Mouse (Mus musculus): ENCODE measurements at regions not wholly inside any gene's neighbourhood (a gene's known extent, or its start where the extent isn't known, plus 50 kb on each side); places are given as distances from the start of the nearest gene placed in this dataset.
"Not testable (repeated sequence)": the region's sequence is repeated elsewhere in the genome, so short reads cannot be mapped to it uniquely, and the experiment has no call there.

GRCm38 (mm10) chr14:71554324-71554723, 937.3 kb downstream of the Gm9195 start:
- not testable (repeated sequence) for H3K9me3 ChIP-seq (replicated peaks; ENCODE audit: control insufficient read depth, low read length, poor library complexity, severe bottlenecking); H3K4me3 ChIP-seq (ENCODE audit: low read depth, low read length); H3K27me3 ChIP-seq (ENCODE audit: control insufficient read depth, insufficient read depth, low read depth, low read length); ATAC-seq; H3K9ac ChIP-seq (ENCODE audit: low read depth, low read length); H3K4me1 ChIP-seq (ENCODE audit: control insufficient read depth, insufficient read depth, low read length); H3K27ac ChIP-seq (ENCODE audit: low read length); H3K4me2 ChIP-seq (ENCODE audit: low read length); H3K36me3 ChIP-seq (ENCODE audit: control insufficient read depth, insufficient read depth, low read length)
- WGBS: 89% methylated on average over 2 of the region's 3 CpGs

- no peak for ATAC-seq
- Histone ChIP-seq H3K9me3 (replicated peaks; ENCODE audit: control insufficient read depth, low read length, poor library complexity, severe bottlenecking) (no peaks in the 10 kb centered on the region), H3K4me1 (ENCODE audit: control insufficient read depth, insufficient read depth, low read length) (no peaks in the 10 kb centered on the region), H3K27me3 (ENCODE audit: control insufficient read depth, insufficient read depth, low read depth, low read length) (no peaks in the 10 kb centered on the region), H3K4me3 (ENCODE audit: low read depth, low read length) (no peak overlapping the region), H3K9ac (ENCODE audit: low read depth, low read length) (no peak overlapping the region), H3K27ac (ENCODE audit: low read length) (no peak overlapping the region), H3K4me2 (ENCODE audit: low read length) (no peak overlapping the region), H3K36me3 (ENCODE audit: control insufficient read depth, insufficient read depth, low read length) (no peaks in the 10 kb centered on the region)
- WGBS: 91% methylated on average over 3 of the region's 3 CpGs
Observed at GRCm38 (mm10) chr14:71543580-71543979, 943.9 kb upstream of the Fam160b2 start.

DNA sequence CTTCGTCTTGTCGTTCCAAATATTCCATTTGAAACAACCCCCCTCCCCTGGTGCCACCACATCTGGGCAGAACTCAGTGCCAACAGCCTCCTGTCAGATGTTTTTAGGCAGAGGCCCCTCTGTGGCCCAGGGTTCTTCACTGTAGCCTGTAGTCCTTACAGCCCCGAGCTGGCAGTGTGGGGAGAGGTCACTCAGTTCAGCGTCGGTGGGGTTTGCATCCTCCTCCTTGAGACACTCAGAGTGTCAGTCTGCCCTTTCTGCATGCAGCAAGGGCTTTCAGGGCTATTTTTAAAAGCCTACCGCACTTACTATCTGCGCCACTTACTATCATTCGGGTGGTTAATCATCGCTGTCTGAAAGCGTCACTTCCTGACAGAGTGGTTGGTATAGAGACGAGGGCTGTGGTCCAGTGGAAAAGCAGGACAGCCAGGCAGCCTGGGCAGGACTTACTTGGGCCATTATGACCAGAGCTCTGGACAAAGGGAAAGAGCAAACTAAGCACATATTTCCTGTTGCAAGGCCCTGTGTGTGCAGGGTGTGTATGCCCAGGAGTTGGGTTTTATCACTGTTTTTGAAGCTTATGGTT, 932.5 kb upstream of the Fam160b2 start:
- ATAC-seq: no peak
- no peaks in the 10 kb centered on the region for H3K9me3 ChIP-seq (replicated peaks; ENCODE audit: control insufficient read depth, low read length, poor library complexity, severe bottlenecking)
- no peaks in the 10 kb centered on the region for H3K36me3 ChIP-seq (ENCODE audit: control insufficient read depth, insufficient read depth, low read length)
- H3K4me3 ChIP-seq (ENCODE audit: low read depth, low read length): no peak overlapping the region
- WGBS: 75% methylated on average over 11 of the region's 11 CpGs
- no peak overlapping the region for H3K9ac ChIP-seq (ENCODE audit: low read depth, low read length)
- no peaks in the 10 kb centered on the region for H3K27me3 ChIP-seq (ENCODE audit: control insufficient read depth, insufficient read depth, low read depth, low read length)
- no peak overlapping the region for H3K4me2 ChIP-seq (ENCODE audit: low read length)
- H3K27ac ChIP-seq (ENCODE audit: low read length): no peak overlapping the region
- H3K4me1 ChIP-seq (ENCODE audit: control insufficient read depth, insufficient read depth, low read length): no peaks in the 10 kb centered on the region

DNA sequence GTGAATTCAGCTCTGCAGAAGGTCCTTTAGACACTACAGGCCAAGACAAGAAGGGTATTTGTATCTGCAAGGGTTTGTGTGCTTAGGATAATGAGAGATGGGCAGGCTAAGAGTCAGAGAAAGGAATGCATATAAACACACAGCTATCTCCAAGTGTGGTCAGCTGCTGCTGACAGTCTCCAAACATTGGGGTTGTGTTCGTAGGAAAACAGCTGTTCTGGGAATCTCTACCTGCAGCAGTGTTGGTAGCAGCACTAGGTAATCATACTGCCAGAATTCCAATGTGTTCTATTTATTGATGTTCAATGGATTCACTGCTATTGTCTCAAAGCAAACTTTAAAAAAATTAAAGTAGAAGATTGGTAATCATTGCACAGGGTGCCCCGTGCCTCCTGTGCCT, 931.7 kb upstream of the Fam160b2 start:
- Histone ChIP-seq H3K9me3 (replicated peaks; ENCODE audit: control insufficient read depth, low read length, poor library complexity, severe bottlenecking) (no peaks in the 10 kb centered on the region), H3K4me3 (ENCODE audit: low read depth, low read length) (no peak overlapping the region), H3K9ac (ENCODE audit: low read depth, low read length) (no peak overlapping the region), H3K4me1 (ENCODE audit: control insufficient read depth, insufficient read depth, low read length) (no peaks in the 10 kb centered on the region), H3K4me2 (ENCODE audit: low read length) (no peak overlapping the region), H3K27me3 (ENCODE audit: control insufficient read depth, insufficient read depth, low read depth, low read length) (no peaks in the 10 kb centered on the region), H3K36me3 (ENCODE audit: control insufficient read depth, insufficient read depth, low read length) (no peaks in the 10 kb centered on the region), H3K27ac (ENCODE audit: low read length) (no peak overlapping the region)
- 71% methylated on average over 2 of the region's 2 CpGs for WGBS
- ATAC-seq: no peak

DNA sequence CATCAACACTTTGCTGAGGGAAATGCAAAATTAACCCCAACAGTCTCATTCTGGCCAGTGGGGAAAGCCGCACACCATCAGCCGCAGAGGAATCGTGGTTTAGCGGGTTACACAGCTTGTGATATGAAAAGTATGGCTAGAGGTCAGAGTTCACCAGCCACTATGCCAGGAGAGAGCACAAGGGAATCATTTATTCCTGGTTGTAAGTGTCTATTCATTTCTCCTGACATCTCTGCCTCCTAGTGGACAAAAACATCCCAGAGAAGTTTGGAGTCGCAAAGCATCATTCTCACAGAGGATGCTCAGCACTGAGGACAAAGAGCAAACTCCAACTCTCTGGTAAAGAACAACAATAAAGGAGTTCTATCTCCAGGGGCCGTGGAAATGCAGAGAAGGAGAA, 930.8 kb upstream of the Fam160b2 start:
- WGBS: 76% methylated on average over 6 of the region's 6 CpGs
- Histone ChIP-seq H3K27ac (ENCODE audit: low read length) (no peak overlapping the region), H3K4me2 (ENCODE audit: low read length) (no peak overlapping the region), H3K4me3 (ENCODE audit: low read depth, low read length) (no peak overlapping the region), H3K9ac (ENCODE audit: low read depth, low read length) (no peak overlapping the region), H3K4me1 (ENCODE audit: control insufficient read depth, insufficient read depth, low read length) (no peaks in the 10 kb centered on the region), H3K27me3 (ENCODE audit: control insufficient read depth, insufficient read depth, low read depth, low read length) (no peaks in the 10 kb centered on the region), H3K36me3 (ENCODE audit: control insufficient read depth, insufficient read depth, low read length) (no peaks in the 10 kb centered on the region), H3K9me3 (replicated peaks; ENCODE audit: control insufficient read depth, low read length, poor library complexity, severe bottlenecking) (no peaks in the 10 kb centered on the region)
- ATAC-seq: no peak

GRCm38 (mm10) chr14:71518541-71518940, 918.9 kb upstream of the Fam160b2 start:
- H3K4me1 ChIP-seq (ENCODE audit: control insufficient read depth, insufficient read depth, low read length): no peaks in the 10 kb centered on the region
- no peak for ATAC-seq
- 53% methylated on average over 2 of the region's 2 CpGs for WGBS
- H3K27ac ChIP-seq (ENCODE audit: low read length): no peak overlapping the region
- no peaks in the 10 kb centered on the region for H3K27me3 ChIP-seq (ENCODE audit: control insufficient read depth, insufficient read depth, low read depth, low read length)
- no peaks in the 10 kb centered on the region for H3K36me3 ChIP-seq (ENCODE audit: control insufficient read depth, insufficient read depth, low read length)
- H3K4me3 ChIP-seq (ENCODE audit: low read depth, low read length): no peak overlapping the region
- no peaks in the 10 kb centered on the region for H3K9me3 ChIP-seq (replicated peaks; ENCODE audit: control insufficient read depth, low read length, poor library complexity, severe bottlenecking)
- no peak overlapping the region for H3K9ac ChIP-seq (ENCODE audit: low read depth, low read length)
- no peak overlapping the region for H3K4me2 ChIP-seq (ENCODE audit: low read length)

GRCm38 (mm10) chr14:71500851-71501250, 901.2 kb upstream of the Fam160b2 start:
- ATAC-seq: no peak
- 65% methylated on average over 1 of the region's 1 CpGs for WGBS
- no peak overlapping the region for H3K27ac ChIP-seq (ENCODE audit: low read length)
- H3K9me3 ChIP-seq (replicated peaks; ENCODE audit: control insufficient read depth, low read length, poor library complexity, severe bottlenecking): no peaks in the 10 kb centered on the region
- no peaks in the 10 kb centered on the region for H3K27me3 ChIP-seq (ENCODE audit: control insufficient read depth, insufficient read depth, low read depth, low read length)
- no peak overlapping the region for H3K4me3 ChIP-seq (ENCODE audit: low read depth, low read length)
- H3K9ac ChIP-seq (ENCODE audit: low read depth, low read length): no peak overlapping the region
- no peaks in the 10 kb centered on the region for H3K36me3 ChIP-seq (ENCODE audit: control insufficient read depth, insufficient read depth, low read length)
- H3K4me1 ChIP-seq (ENCODE audit: control insufficient read depth, insufficient read depth, low read length): no peaks in the 10 kb centered on the region
- no peak overlapping the region for H3K4me2 ChIP-seq (ENCODE audit: low read length)

GRCm38 (mm10) chr14:71491201-71491600, 891.6 kb upstream of the Fam160b2 start:
- H3K27me3 ChIP-seq (ENCODE audit: control insufficient read depth, insufficient read depth, low read depth, low read length): no peaks in the 10 kb centered on the region
- no peaks in the 10 kb centered on the region for H3K36me3 ChIP-seq (ENCODE audit: control insufficient read depth, insufficient read depth, low read length)
- no peak for ATAC-seq
- no peak overlapping the region for H3K9ac ChIP-seq (ENCODE audit: low read depth, low read length)
- H3K9me3 ChIP-seq (replicated peaks; ENCODE audit: control insufficient read depth, low read length, poor library complexity, severe bottlenecking): no peaks in the 10 kb centered on the region
- no peak overlapping the region for H3K4me2 ChIP-seq (ENCODE audit: low read length)
- no peak overlapping the region for H3K27ac ChIP-seq (ENCODE audit: low read length)
- H3K4me1 ChIP-seq (ENCODE audit: control insufficient read depth, insufficient read depth, low read length): no peaks in the 10 kb centered on the region
- 86% methylated on average over 7 of the region's 7 CpGs for WGBS
- H3K4me3 ChIP-seq (ENCODE audit: low read depth, low read length): no peak overlapping the region

DNA sequence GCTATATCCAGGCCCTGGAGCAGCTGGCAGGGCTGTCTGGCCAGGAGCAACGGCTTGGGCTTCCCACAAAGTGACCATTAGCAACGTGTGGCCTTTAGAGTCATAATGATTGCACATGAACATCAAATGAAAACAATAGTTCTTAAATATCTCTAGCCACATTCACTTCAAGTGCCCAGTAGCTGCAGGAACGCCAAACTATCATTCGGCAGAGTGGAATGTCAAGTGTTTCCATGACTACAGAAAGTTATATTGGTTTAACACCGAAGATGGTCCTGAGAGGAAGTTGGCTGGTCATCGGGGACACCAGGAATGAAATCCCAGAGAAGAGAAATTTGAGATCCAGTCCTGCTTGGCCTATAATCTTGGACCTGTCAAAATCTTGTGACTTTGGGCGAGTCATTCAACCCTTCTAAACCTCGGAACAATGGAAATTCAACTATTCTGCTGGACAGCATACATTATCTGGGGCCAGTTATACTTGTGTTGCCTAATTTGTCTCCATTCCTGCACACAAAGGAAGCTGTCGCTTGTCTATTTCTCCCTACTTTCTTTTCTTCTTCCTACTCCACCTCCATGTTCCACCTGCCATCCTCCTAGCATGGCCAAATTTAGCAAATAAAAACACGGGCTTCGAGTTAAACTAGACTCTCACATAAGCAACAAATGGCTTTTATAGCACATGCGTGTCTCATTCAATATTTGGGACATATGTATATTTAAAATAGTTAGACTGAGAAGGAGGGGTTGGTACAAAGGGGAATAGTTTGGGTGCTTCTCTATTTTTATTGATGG, 886.7 kb upstream of the Fam160b2 start:
- Histone ChIP-seq H3K9ac (ENCODE audit: low read depth, low read length) (no peak overlapping the region), H3K27ac (ENCODE audit: low read length) (no peak overlapping the region), H3K4me1 (ENCODE audit: control insufficient read depth, insufficient read depth, low read length) (no peaks in the 10 kb centered on the region), H3K4me3 (ENCODE audit: low read depth, low read length) (no peak overlapping the region), H3K9me3 (replicated peaks; ENCODE audit: control insufficient read depth, low read length, poor library complexity, severe bottlenecking) (no peaks in the 10 kb centered on the region), H3K27me3 (ENCODE audit: control insufficient read depth, insufficient read depth, low read depth, low read length) (no peaks in the 10 kb centered on the region), H3K4me2 (ENCODE audit: low read length) (no peak overlapping the region), H3K36me3 (ENCODE audit: control insufficient read depth, insufficient read depth, low read length) (no peaks in the 10 kb centered on the region)
- no peak for ATAC-seq
- WGBS: 86% methylated on average over 12 of the region's 12 CpGs

Data from midbrain, embryonic 16.5 days (tissue).